Mouse (Mus musculus) layer of hippocampus, adult 9-11 months (tissue): ENCODE data around the gene Zfp451.
"Not testable (repeated sequence)": the region's sequence is repeated elsewhere in the genome, so short reads cannot be mapped to it uniquely, and the experiment has no call there.

Experiments used
- DNase-seq: peaks from one replicate; pipeline ENCODE4 v3.0.0; 2022

Zfp451 gene

DNA sequence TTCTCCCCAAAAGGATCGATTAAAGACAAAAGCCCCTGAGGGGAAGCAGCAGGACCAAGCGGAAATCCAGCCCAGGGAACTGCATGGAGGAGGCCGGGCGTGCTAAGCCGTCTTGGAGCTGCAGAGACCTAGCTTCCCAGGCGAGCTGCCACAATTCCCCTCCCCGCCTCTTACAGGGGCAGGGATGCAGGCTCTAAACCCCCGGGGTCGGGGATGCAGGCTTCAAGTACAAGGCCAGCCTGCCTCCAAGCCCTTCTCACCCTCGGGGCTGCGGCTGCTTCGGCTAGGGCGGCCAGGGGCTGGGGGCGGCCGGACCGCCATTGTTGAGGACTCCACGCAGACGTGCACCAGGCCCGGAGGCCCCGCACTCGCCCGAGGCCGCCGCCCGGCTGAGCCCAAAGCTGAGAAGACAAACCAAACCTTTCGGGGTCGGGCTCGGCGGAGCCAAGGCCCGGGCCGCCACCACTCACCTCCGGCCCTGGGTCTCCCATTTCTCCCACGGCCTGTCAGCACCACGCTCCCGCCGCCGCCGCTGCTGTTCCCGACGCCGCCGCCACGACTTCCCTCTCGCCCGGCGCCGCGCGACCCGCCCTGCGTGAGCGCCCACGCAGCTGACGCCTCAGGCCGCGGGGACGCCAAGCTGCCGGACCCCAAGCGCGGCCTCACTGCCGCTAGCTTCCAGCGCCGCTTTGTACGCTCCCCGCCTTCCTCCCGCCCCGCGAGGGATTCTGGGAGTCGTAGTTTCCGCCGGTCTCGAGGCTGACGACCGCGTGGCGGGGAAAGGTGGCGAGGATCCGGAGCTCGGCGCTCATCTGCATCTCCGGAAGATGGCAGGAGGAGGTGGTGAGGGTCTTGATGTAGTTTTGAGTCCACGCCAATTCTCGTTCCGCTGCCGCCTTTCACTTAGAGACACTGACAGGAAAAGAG is at the start of gene Zfp451:
Gene Zfp451 (minus strand): TSS at position 728 of the 927 bp plus-strand sequence.
- peak; percentile 92 for DNase-seq

DNA sequence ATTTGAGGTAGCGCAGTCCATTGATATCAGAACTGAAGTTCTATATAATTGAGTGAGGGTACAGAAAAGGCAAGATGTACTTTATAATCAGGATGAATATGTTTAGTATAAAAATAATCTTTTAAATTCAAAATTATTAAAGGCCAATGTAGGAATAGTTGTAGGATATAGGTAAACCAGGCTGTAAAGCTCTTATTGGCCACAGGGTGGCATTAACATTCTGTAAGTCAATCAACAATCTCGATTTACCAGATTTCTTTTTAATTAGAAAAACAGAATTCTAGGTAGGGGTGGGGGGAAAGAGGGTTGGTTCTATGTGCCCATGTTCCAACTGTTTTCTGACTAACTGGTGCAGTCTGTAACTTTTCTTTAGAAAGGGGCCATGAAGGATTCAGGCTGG is 32.4 kb upstream of the Zfp451 start:
- DNase-seq = no peak

DNA sequence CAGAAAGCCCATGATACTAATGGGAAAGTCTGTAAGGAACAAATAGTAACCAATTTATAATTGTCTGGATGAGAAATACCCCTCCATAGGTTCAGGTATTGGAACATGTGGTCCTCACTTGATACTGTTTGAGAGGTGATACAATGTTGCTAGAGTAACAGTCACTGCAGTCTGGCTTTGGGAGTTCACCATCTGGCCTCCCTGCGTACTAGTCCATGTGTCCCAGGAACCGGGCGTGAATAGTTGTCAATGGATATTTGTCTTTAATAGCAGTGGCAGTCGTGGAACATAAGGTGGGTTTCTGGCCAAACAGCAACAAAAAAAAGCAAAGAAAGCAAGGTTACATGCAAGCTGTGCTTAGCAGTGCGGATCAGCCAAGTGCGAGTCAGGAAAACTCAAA is 29.4 kb upstream of the Zfp451 start:
- peak; percentile 17 for DNase-seq

DNA sequence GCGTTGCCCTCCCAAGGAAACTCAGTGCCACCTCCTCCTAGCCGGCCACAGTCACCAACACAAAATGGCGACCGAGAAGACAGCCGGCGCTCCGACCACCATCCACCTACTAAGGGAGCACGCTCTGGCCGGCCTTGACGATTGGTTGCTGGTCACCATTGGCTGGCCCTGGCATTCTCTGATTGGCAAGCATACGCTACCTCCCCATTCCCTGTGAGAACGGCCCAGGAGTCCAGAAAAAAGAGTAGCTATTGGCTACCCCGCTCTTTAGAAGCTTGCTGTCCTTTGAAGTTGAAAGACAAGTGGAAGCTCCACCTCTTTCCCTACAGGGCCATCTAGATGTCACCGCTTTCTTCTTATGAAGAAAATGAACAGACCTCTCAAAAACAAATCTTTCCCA is 24.6 kb upstream of the Zfp451 start:
- not testable (repeated sequence) for DNase-seq

DNA sequence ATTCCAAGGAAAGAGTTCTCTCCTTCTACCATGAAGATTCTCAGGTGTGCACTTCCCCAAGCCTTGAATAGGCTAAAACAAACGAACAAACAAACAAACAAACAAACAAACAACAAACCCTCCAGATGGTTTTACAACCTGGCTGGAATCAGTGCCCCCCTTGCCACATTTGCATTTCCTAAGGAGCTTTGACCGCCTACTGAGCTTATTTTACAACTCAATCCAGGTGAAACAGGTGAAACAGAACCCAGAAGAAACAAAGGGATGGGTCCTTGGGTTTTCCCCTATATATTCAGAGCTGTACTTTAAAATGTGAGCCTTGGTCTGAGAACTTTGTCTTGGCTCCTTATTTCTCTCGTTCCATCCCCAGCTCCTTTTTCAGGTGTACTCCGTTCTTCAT is 16.2 kb upstream of the Zfp451 start:
- DNase-seq = no peak

DNA sequence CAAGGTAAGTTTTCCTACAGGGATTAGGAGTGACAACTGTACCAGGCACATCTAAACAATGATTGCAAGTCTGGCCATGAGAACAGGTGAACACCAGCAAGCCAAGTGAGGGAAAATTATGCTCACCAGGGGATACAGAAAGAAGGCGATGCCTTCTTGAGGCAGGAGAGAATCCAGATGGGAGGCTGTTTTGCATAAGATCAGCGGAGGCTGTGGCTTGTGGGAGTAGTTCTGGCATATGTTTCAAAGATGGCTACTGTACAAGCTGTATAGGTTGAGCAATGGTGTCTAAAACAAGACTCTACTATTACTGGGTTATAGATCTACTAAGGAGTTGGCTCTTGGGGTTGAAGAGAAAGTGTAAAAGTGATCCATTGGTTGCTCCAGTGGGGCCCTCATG is 3.5 kb upstream of the Zfp451 start:
- DNase-seq = peak; percentile 37

DNA sequence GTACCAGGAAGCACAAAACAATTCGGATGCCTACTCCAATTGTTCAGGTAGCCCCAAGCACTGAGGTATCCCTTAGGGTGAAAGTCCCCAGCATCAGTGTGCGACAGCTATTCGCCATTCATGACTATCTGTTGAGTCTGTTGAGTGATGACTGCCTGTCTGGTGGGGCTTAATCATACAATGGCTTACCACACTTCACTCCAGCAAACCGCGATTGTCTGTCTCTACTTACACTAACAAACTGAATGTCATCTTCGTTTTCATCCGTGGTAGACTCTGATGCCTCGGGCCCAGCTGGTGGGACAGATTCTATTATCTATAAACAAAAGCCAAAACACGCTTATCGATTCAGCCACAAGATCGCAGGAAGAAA is 914 bp downstream of the Zfp451 start:
- DNase-seq = peak; percentile 19

DNA sequence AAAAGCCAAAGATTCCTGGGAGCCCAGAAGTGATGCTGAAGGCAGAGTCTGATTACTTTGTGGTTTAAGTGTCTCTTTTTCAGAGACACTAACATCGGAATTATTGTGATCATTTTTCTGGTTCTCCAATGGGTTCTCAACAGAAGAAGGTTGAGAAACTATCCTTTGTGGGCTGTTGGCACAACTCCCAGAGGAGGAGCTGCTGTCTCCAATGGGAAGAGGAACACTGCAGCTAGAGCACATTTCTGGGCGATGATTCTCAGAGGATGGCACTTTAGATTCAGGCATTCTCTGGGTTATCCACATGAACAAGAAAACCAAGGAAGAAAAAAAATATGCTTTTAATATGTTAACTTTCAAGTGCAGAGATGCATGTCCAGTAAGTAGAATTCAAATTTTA is 11.1 kb downstream of the Zfp451 start:
- peak; percentile 30 for DNase-seq

DNA sequence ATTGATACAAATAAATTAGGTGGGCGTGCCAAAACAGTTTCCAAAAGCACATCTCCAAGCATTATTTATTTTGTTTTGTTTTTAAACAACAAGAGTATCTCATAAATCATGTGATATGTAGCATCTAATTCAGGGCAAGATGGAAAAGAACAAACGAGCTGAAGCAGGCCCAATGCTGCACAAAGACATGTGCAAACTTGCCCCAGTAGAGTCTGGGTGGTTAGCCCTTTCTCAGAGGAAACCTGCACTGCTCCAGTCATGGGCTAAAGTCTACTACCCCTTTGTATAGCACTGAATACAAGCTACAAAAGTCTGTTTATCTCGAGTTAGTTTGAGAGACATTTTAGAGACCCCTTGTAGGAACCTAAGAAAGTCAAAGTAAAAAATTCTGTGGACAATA is 14.8 kb downstream of the Zfp451 start:
- no peak for DNase-seq

DNA sequence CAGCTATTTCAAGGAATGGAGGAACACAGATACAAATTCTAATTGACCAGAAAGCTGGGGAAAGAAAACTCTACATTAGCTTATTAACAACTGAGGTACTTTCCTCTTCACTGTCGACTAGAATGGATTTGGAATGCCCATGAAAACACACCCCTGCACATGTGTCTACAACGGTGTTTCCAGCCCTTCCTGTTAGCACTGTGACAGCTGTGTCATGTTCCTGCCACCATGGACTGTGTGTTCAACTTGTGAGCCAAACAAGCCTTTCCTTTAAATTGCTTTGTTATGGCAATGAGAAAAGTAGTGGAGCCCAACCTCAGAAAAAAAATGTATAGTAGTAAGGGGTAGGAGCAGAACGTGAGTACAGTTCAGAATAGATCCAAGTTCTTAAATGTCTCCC is 25.9 kb downstream of the Zfp451 start:
- no peak for DNase-seq

DNA sequence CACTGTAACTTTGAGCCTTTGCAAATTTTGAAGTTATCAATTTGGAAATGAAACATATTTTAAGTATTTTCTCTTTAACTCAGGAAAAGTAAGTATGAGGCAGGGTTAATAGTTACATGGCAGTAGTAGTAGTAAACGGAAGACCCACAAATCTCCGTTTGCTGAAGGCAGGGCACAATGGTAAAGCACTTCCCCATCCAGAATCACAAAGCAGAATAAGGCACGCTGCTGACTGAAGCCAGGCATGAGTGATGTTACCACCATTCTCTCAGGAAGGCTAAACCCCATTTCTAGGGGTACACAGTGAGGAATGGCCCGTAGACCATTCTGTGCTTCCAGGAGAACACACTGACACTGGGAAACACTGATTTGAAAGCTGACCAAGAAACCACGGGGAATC is 26.3 kb downstream of the Zfp451 start:
- no peak for DNase-seq

DNA sequence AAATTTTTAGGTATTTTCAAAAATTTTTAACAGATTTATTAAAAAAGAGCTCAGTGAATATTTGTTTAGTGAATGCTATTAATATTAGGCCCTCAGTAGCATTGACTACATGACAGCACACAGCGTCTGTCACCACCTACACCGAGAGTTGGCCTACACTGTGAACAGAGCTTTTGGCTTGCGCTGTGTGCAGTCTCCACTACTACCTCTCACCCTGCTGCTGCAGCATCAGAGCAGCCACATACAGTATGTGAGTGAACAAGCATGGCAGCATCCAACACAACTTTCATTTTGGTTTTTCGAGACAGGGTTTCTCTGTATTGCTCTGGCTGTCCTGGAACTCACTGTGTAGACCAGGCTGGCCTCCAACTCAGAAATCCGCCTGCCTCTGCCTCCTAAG is 29.8 kb downstream of the Zfp451 start:
- DNase-seq = peak; percentile 35

DNA sequence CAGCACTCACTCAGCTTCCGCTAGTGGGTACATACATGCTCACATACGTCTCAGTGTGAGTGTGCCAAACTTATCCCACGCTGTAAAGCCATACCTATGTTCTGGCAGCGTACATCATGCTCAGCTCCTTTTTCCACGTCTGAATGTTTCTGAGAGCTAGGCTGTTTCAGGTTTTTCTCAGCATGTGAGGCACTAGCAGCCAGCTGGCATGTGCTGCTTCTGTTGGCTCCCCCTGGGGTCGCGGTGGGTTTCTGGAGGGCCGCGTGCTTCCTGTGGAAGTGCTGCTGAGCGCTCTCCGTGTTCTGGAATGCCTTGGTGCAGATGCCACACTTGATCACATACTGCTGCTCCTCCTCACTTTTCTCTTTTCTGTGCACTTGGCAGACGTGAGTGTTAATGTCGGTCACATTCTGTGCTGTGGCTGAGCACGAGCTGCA is 38.2 kb downstream of the Zfp451 start:
- DNase-seq = peak; percentile 19

DNA sequence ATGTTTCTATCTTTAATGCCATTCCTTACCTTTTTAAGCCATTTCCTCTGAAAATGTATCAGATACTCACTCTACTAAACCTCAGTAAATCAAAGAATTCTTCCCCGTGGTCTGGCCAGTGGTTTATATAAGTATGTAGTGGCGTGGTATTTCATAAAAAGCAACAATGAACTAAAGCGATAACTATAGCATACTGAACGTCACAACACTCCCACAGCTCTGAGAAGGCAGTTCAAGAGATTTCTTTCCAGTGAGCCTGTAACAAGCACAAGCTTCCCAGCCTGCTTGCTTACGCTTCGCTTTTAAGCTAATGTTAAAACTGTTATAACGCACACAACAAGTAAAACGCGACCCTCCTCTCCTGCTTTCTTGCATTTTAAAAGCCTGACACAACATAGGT is 42.3 kb downstream of the Zfp451 start:
- no peak for DNase-seq

DNA sequence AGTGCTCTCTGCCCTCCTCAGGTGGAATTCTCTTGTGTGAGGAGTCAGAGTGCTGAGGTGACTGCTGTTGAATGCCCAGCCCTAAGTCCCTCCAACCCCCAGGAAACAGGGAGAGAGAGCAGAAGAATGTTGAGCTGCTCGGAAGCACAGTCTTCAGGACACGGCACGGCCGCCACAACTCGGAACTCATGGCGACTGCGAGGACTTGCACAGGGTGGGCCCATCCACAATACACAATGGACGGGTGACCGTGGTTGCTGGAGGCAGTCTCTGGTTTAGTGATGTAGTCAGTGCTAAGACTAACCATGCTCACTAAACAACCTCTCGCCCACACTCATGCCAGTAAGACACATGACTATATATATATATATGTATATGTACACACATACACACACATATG is 42.8 kb downstream of the Zfp451 start:
- no peak for DNase-seq

DNA sequence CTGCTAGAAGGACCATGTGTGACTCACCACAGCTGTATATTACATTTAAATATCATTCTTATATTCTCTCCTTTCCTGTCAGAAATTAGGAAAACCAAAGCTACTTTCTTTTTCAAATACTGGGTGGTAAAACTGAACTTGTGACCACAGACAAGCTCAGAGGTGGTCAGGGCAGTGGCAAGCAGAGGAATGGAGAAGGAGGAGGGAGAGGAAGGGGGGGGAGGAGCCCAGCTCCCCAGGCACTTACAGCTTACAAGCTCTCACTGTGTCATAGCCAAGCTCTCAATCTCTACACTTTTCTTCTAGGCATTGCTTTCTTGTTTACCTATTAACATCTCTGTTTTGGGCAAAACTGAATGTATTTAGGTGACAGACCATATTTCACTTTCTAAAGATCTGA is 45.6 kb downstream of the Zfp451 start:
- no peak for DNase-seq

DNA sequence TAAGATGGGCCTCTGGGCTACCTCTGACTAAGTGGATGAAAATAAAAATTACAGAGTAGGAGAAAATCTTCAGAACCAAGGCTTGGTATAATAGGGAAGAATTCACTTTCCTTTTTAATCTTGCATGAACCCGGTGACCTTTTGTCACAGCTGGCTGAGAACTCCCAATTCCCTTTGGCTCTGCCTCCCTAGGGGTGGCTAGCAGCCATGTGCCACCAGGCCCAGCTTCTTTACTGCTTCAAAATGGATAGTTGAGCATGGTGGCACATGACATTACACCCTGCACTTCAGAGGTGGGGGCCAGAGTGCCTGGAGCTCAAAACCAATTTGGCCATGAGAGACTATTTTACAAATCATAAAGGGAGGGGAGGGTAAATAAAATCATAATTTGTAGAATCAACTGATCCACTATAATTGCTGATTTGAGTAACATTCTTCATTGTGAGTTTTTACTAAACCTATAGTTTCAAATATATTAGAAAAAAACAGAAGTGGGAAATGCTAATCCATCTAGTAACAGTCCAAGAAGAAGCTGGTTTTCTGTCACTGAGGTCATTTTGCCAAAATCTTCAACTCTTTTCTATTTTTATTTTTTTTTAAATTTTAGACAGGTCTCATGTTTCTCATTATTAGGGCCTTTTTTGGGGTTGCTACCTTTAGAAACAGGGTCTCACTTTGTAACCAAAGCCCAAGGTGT is 46.2 kb downstream of the Zfp451 start:
- no peak for DNase-seq

DNA sequence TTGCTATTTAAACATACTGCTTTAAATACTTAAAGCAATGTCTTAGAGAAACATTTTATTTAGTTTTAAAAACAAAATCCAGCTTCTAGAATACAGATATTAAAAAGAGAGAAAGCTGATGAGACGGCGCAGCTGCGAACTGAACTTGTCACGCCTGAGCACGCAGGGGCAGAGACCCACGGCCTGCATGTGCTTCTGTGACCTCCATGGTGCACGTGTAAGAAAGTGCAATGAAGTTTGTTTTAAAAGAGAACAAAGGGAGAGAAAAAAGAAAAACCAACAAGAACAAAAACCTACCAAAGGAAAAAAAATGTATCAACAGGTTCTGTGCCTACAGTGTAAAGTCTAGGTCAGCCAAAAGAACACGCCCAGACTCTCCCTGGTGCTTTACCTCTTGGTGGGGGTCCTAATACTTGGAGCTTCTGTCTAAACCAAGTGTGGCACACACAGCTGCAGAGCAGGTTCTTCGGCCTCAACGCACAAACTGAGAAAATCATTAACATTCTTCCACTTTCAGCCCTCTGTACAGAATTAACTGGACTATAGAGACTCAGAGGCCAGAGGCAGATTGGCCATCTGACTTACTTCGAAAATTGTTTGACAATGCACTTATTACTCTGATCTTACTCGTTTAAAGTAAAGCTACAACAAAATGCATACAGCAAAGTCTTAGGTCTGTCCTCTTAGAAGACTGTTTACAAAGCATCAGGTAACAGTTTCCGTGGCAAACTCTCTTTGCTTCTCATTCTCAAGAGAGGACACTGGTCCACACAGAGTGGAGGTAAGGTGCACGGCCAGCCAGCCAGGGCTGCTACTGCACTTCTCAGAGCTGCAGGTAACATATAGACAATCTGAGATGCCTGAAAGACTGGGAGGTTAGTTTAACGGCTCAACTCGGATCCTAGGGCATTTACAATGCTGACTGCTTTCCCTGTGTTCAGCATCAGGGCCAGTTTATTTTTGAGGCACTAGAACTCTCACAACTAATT is 47.6 kb downstream of the Zfp451 start:
- DNase-seq = no peak

DNA sequence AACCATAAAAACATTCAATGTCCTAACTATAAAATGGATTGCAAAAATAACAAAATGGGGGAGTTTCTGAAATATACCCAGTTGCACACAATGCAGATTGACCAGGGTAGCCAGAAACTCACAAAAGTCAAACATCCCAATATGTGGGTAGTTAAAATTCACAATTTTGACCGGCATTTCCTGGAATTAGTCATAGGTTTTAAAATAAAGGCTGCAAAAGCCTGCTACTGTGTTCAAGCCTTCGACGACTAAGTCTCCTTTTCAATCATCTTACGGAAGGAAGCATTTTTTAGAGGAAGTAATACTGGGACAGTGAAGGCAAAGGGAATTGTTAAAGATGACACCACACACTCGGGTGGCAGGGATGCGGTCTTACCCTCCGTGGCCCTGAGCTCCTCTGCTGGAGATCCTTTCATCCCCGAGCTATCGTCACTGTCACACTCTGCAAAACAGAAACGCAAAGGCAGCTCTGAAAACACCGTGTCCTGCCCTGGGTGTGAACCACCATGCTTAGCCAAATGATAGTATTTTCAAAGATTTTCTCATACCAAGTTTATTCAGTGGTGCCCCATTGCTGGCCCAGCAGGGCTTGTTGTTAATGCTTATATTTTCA is 48.8 kb downstream of the Zfp451 start:
- DNase-seq = no peak

DNA sequence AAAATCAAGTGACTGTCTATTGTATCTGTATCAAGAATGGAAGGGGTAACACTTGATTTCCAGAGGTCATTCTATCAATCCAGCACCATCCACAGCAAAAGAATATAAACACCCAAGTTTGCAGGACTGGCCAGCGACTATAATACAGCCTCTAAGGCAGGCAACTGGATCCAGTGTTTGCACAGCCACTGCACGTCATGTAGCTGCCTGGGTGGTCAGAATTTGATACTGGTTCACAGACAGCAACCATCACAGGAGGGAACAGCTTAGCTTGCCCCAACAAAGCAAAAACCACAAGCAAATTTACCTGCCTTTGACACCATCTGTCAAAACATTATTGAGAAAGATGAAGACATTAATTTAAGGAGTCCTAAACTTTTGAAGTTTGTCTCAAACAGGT is 50.6 kb downstream of the Zfp451 start:
- no peak for DNase-seq

DNA sequence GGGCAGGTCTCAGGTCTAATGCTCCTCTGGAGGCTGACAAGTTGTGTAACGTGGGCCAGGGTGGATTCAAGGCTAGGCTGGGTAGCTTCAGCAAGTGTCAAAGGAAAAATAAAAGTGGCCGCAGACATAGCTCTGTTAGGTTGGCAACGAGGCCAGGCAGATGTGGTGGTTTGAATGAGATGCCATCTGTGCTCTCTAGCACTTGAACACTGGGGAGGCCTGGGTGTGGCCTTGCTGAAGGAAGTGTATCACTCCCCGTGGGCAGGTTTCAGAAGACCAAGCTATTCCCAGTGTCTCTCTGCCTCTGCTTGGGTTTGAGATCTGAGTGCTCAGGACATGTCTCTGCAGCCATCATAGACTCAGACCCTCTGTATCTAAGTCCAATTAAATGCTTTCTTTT is 55.9 kb downstream of the Zfp451 start:
- no peak for DNase-seq

DNA sequence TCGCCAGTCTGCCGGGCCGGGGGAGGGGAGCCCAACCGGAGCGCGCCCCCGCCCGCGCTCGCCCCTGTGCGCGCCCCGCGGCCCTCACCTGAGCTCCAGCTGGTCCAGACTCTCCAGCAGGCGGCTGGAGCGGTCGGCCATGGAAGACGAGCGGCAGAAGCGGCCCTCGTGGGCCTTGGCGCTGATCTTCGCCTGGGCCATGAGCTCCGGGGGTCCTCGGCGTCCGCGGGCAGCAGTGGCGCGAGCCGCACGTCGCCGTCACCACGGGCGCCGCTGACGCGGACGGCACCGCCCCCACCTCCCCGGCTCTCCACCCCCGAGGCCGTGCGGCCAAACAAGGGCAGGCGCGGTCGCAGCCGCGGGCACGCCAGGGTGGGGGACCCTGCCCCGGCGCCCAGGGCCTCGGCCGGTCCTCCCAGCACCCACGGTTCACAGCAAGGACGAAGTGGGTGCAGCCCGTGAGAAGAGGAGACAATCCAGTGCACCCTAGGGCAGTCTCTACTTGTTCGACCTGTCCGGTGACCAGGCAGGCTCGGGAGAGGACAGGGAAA is 56.8 kb downstream of the Zfp451 start, which contains the start of gene Bag2:
Gene Bag2 (minus strand): TSS at position 305 of the 551 bp plus-strand sequence.
- DNase-seq = no peak
